Mouse (Mus musculus): ENCODE measurements around the gene Pde3a.

GRCm38 (mm10) chr6:141267888-141268570 lies 19.0 kb downstream of the Pde3a start:
- TF ChIP-seq CTCF (IDR thresholded peaks at IDR 0.05; ENCODE audit: control insufficient read depth, insufficient read depth, insufficient read length) (no peak), MYOG (IDR thresholded peaks at IDR 0.05; ENCODE audit: control insufficient read depth, extremely low read depth, insufficient read length) (no peak), CEBPB (IDR thresholded peaks at IDR 0.05; ENCODE audit: low read depth) (no peak), MAX (IDR thresholded peaks at IDR 0.05) (no peak), USF1 (IDR thresholded peaks at IDR 0.05; ENCODE audit: low read depth) (no peak), MYOD1 (IDR thresholded peaks at IDR 0.05; ENCODE audit: control insufficient read depth, insufficient read length, low read depth) (no peak), FOSL1 (IDR thresholded peaks at IDR 0.05; ENCODE audit: insufficient read depth, low read length, poor library complexity, severe bottlenecking) (no peak)
